Mouse (Mus musculus): ENCODE data around the gene Olfr648. TPM values are rescaled to one million over a fixed set of nuclear protein-coding genes. Genes with fewer than 3 reads are reported as not detected.

The Olfr648 gene
- total RNA-seq, 2 experiments from 2014 or later, result not detected

- intact Hi-C loops (cut with DNase I), result no loop called here
- TF ChIP-seq CTCF (IDR thresholded peaks at IDR 0.05), result no peak
- DNase-seq, result no peak
- Histone ChIP-seq H3K27ac (no peak overlapping the region), H3K4me3 (no peak overlapping the region)
Observed at GRCm38 (mm10) chr7:104169634-104170204, 13.5 kb downstream of the Olfr648 start.

GRCm38 (mm10) chr7:104167105-104167504, 16.1 kb downstream of the Olfr648 start:
- no peak overlapping the region for H3K4me3 ChIP-seq
- DNase-seq, result no peak
- no peak overlapping the region for H3K27ac ChIP-seq
- TF ChIP-seq CTCF (IDR thresholded peaks at IDR 0.05), result no peak
- intact Hi-C loops (cut with DNase I), result no loop called here

DNA sequence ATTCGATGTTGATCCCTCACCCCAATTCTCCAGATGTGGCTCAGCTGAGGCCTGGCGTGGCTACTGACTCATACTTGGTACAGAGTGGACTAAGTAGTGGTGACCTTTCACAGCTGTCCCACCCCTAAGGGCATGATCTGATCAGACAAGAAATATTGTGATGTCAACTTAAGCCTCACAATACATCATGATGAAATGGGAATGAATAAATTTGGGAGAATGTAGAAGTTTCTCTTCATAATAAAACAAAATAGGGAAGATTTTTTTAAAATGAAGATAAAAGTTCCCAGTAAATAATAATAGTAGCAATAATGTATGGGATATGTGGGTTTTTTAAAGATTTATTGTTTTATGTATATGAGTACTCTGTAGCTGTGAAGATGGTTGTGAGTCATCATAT, 32.7 kb downstream of the Olfr648 start, which contains the start of gene Ubqlnl:
Gene Ubqlnl, minus strand, starts transcription at position 101 of the 400 bp plus-strand sequence.
- no peak for TF ChIP-seq CTCF (IDR thresholded peaks at IDR 0.05)
- H3K27ac ChIP-seq, result no peak within 1 kb of the TSS
- no peak within 1 kb of the TSS for H3K4me3 ChIP-seq
- DNase-seq, result no peak
- intact Hi-C loops (cut with DNase I), result no loop called here

DNA sequence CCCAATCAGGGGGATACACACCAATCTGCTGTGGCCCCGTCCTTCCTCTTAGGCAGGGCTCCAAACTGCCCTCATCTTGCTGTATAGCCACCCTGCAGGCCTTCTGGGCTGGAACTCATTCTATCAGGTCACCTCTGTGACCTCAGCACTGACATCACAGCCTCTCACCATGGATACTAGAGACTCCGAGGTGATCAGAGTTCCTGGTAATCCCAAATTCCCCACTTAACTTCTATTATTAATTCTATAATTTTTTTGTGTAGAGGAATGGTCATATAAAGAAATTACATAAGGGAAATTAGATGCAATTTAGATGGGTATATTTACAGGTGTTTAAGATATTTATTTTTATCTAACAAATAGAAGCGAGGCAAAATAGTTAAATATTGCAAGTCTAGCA, 40.0 kb downstream of the Olfr648 start, which contains the start of gene Ubqln3:
Gene Ubqln3, minus strand, starts transcription at position 101 of the 400 bp plus-strand sequence.
- no peak for TF ChIP-seq CTCF (IDR thresholded peaks at IDR 0.05)
- H3K4me3 ChIP-seq, result no peak within 1 kb of the TSS
- no peak within 1 kb of the TSS for H3K27ac ChIP-seq
- DNase-seq, result no peak
- intact Hi-C loops (cut with DNase I), result no loop called here

GRCm38 (mm10) chr7:104137305-104137704, 45.9 kb downstream of the Olfr648 start, which contains the start of gene Olfr643:
Gene Olfr643 (minus strand): TSS chr7:104137405.
- TF ChIP-seq CTCF (IDR thresholded peaks at IDR 0.05), result no peak

GRCm38 (mm10) chr7:104129726-104130125, 53.5 kb downstream of the Olfr648 start, which contains the start of gene Ubqln5:
Gene Ubqln5 (minus strand): TSS chr7:104129826.
- no peak within 1 kb of the TSS for H3K27ac ChIP-seq
- DNase-seq, result no peak
- intact Hi-C loops (cut with DNase I), result no loop called here
- H3K4me3 ChIP-seq, result no peak within 1 kb of the TSS
- TF ChIP-seq CTCF (IDR thresholded peaks at IDR 0.05), result no peak

More at GRCm38 (mm10) chr7:104137305-104137704, 45.9 kb downstream of the Olfr648 start, which contains the start of gene Olfr643:
- Histone ChIP-seq H3K4me3 (no peak within 1 kb of the TSS), H3K27ac (no peak within 1 kb of the TSS)
- DNase-seq, result no peak
- intact Hi-C loops (cut with DNase I), result no loop called here

Other genes with a start within 250 kb of the Olfr648 start
- not detected for gene Olfr632, start 249.0 kb downstream of the Olfr648 start, total RNA-seq (2021)
- not detected for gene Olfr633, start 239.0 kb downstream of the Olfr648 start, total RNA-seq (2021)
- not detected for gene Olfr635, start 212.2 kb downstream of the Olfr648 start, total RNA-seq (2021)
- gene Olfr638, start 184.6 kb downstream of the Olfr648 start, total RNA-seq (2021), result not detected
- gene Olfr639, start 166.1 kb downstream of the Olfr648 start, total RNA-seq (2021), result under 1 TPM in 1 of 2 experiments, not detected in 1; 0.03 TPM
- not detected for gene Olfr640, start 157.8 kb downstream of the Olfr648 start, total RNA-seq (2021)
- gene Olfr641, start 147.9 kb downstream of the Olfr648 start, total RNA-seq (2021), result not detected
- not detected for gene Olfr642, start 130.7 kb downstream of the Olfr648 start, total RNA-seq (2021)
- not detected for gene 4930516K23Rik, start 121.9 kb downstream of the Olfr648 start, total RNA-seq (2021)
- not detected for gene Olfr644, start 111.5 kb downstream of the Olfr648 start, total RNA-seq (2021)
- gene Olfr645, start 97.9 kb downstream of the Olfr648 start, total RNA-seq (2021), result not detected
- gene Olfr646, start 78.5 kb downstream of the Olfr648 start, total RNA-seq (2021), result not detected
- gene Ubqln5, start 53.6 kb downstream of the Olfr648 start, total RNA-seq (2021), result not detected
- gene Olfr643, start 46.0 kb downstream of the Olfr648 start, total RNA-seq (2021), result not detected
- gene Ubqln3, start 40.1 kb downstream of the Olfr648 start, total RNA-seq (2021), result not detected
- gene Ubqlnl, start 32.8 kb downstream of the Olfr648 start, total RNA-seq (2021), result not detected
- gene Olfm5, start 18.6 kb downstream of the Olfr648 start, total RNA-seq (2021), result not detected
- not detected for gene Olfr649, start 12.6 kb upstream of the Olfr648 start, total RNA-seq (2021)
- under 1 TPM in 1 of 2 experiments, not detected in 1; 0.25 TPM for gene Trim6, start 35.4 kb upstream of the Olfr648 start, total RNA-seq (2021)
- 1 to 10 TPM; 1.0 to 1.3 TPM for gene Trim34a, start 61.1 kb upstream of the Olfr648 start, total RNA-seq (2021)
- gene Trim5, start 104.7 kb upstream of the Olfr648 start, total RNA-seq (2021), result under 1 TPM; 0.66 to 0.75 TPM
- 1 to 10 TPM; 2.2 to 3.4 TPM for gene Trim12a, start 132.1 kb upstream of the Olfr648 start, total RNA-seq (2021)
- gene Trim34b, start 146.1 kb upstream of the Olfr648 start, total RNA-seq (2021), result not detected
- gene Trim12c, start 170.0 kb upstream of the Olfr648 start, total RNA-seq (2021), result 1 to 10 TPM; 2.1 to 2.5 TPM
- not detected for gene Trim30b, start 186.5 kb upstream of the Olfr648 start, total RNA-seq (2021)
- gene Trim30c, start 217.4 kb upstream of the Olfr648 start, total RNA-seq (2021), result under 1 TPM in 1 of 2 experiments, not detected in 1; 0.25 TPM

Measured in gastrocnemius, adult 2 months (tissue).